Mouse (Mus musculus): ENCODE measurements around the gene Tiam1. TPM values are rescaled to one million over a fixed set of nuclear protein-coding genes. Genes with fewer than 3 reads are reported as not detected.

The Tiam1 gene
- polyA plus RNA-seq, 1 experiment from 2014 or later: 24.9 TPM

- 82% methylated on average over 9 of the region's 9 CpGs for WGBS (ENCODE audit: insufficient replicate concordance)
- H3K4me1 ChIP-seq (ENCODE audit: control insufficient read depth, insufficient read depth, low read length): peaks cover 11% of the 10 kb centered on the region
These were observed 50.6 kb downstream of the Tiam1 start for GRCm38 (mm10) chr16:90093015-90093414.

DNA sequence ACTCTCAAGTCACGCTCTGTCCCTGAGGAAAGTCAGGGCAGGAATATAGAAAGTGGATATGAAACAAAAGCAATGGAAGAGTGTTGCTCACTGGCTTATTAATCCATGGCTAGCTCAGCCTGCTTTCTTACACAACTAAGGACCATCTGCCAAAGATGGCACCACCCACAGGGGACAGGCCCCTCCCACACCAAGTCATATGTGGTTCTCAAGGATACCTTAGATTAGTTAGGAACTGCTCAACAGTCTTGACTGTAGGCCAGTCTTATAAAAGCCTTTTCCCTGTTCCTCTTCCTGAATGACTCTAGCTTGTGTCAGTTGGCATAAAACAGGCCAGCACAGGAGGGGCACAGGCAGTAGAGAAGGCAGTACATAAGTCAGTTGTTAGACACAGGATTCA lies 51.7 kb downstream of the Tiam1 start:
- Histone ChIP-seq H3K4me1 (ENCODE audit: control insufficient read depth, insufficient read depth, low read length) (peaks cover 11% of the 10 kb centered on the region), H3K27ac (ENCODE audit: low read depth, low read length) (no peak overlapping the region), H3K4me3 (ENCODE audit: low read depth, low read length) (no peak overlapping the region), H3K4me2 (no peak overlapping the region), H3K9ac (ENCODE audit: low read depth, low read length) (no peak overlapping the region), H3K36me3 (ENCODE audit: control insufficient read depth, insufficient read depth, low read length) (no peaks in the 10 kb centered on the region), H3K9me3 (replicated peaks; ENCODE audit: control insufficient read depth, low read length) (no peaks in the 10 kb centered on the region), H3K27me3 (ENCODE audit: control insufficient read depth, insufficient read depth, low read length) (no peaks in the 10 kb centered on the region)
- WGBS (ENCODE audit: insufficient replicate concordance): 73% methylated on average over 1 of the region's 1 CpGs
- no peak for ATAC-seq (replicated peaks; ENCODE audit: insufficient number of reproducible peaks, low FRiP score, low TSS enrichment)

More at GRCm38 (mm10) chr16:90093015-90093414, 50.6 kb downstream of the Tiam1 start:
- H3K4me2 ChIP-seq: no peak overlapping the region
- no peaks in the 10 kb centered on the region for H3K36me3 ChIP-seq (ENCODE audit: control insufficient read depth, insufficient read depth, low read length)
- no peaks in the 10 kb centered on the region for H3K27me3 ChIP-seq (ENCODE audit: control insufficient read depth, insufficient read depth, low read length)
- no peak overlapping the region for H3K4me3 ChIP-seq (ENCODE audit: low read depth, low read length)
- H3K27ac ChIP-seq (ENCODE audit: low read depth, low read length): no peak overlapping the region
- no peak for ATAC-seq (replicated peaks; ENCODE audit: insufficient number of reproducible peaks, low FRiP score, low TSS enrichment)
- no peaks in the 10 kb centered on the region for H3K9me3 ChIP-seq (replicated peaks; ENCODE audit: control insufficient read depth, low read length)
- no peak overlapping the region for H3K9ac ChIP-seq (ENCODE audit: low read depth, low read length)

GRCm38 (mm10) chr16:90091112-90091720 lies 52.4 kb downstream of the Tiam1 start:
- Histone ChIP-seq H3K27ac (ENCODE audit: low read depth, low read length) (no peak overlapping the region), H3K4me1 (ENCODE audit: control insufficient read depth, insufficient read depth, low read length) (peaks cover 11% of the 10 kb centered on the region), H3K36me3 (ENCODE audit: control insufficient read depth, insufficient read depth, low read length) (no peaks in the 10 kb centered on the region), H3K9ac (ENCODE audit: low read depth, low read length) (no peak overlapping the region), H3K4me3 (ENCODE audit: low read depth, low read length) (no peak overlapping the region), H3K9me3 (replicated peaks; ENCODE audit: control insufficient read depth, low read length) (no peaks in the 10 kb centered on the region), H3K4me2 (no peak overlapping the region), H3K27me3 (ENCODE audit: control insufficient read depth, insufficient read depth, low read length) (no peaks in the 10 kb centered on the region)
- ATAC-seq (replicated peaks; ENCODE audit: insufficient number of reproducible peaks, low FRiP score, low TSS enrichment): peak; percentile 43; the same call in 1 of the 2 replicates
- 19% methylated on average over 11 of the region's 11 CpGs for WGBS (ENCODE audit: insufficient replicate concordance)

DNA sequence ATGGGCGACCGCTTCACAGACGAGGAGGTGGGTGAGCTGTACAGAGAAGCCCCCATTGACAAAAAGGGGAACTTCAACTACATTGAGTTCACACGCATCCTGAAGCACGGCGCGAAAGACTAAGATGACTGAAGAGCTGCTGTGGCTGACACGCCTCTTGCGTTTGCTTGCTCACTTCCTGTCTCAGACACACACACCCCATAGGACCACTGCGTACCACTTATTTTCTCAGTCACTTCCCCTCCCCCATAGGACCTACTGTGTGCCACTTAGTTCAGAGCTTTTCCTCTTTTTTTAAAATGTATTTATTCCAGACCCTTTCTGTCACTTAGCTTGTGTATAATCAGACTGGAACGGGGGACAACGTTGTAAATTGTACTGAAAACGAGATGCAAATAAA lies 53.2 kb downstream of the Tiam1 start:
- WGBS (ENCODE audit: insufficient replicate concordance): 92% methylated on average over 13 of the region's 13 CpGs
- Histone ChIP-seq H3K9me3 (replicated peaks; ENCODE audit: control insufficient read depth, low read length) (no peaks in the 10 kb centered on the region), H3K4me3 (ENCODE audit: low read depth, low read length) (no peak overlapping the region), H3K27ac (ENCODE audit: low read depth, low read length) (no peak overlapping the region), H3K4me1 (ENCODE audit: control insufficient read depth, insufficient read depth, low read length) (peaks cover 7% of the 10 kb centered on the region), H3K27me3 (ENCODE audit: control insufficient read depth, insufficient read depth, low read length) (no peaks in the 10 kb centered on the region), H3K9ac (ENCODE audit: low read depth, low read length) (no peak overlapping the region), H3K36me3 (ENCODE audit: control insufficient read depth, insufficient read depth, low read length) (no peaks in the 10 kb centered on the region), H3K4me2 (no peak overlapping the region)
- ATAC-seq (replicated peaks; ENCODE audit: insufficient number of reproducible peaks, low FRiP score, low TSS enrichment): no peak

DNA sequence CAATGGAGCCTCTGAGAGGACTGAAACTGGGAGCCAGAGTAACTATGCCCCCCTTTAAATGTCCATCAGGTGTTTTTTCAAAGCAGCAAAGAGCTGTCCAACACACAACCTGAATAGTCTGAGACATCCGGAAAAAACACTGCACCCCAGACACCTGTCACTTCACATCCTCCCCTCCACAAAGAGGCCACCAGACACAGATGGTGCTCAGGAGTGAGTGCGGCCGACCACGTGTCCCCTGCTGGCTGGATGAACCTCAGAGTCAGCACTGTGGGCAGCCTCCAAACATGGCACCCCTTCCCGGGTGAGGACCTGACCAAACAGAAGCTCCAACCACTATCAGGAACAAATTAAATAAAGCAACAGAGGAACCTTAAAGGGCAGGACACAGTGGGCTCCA lies 56.3 kb downstream of the Tiam1 start:
- Histone ChIP-seq H3K9ac (ENCODE audit: low read depth, low read length) (no peak overlapping the region), H3K27ac (ENCODE audit: low read depth, low read length) (no peak overlapping the region), H3K4me3 (ENCODE audit: low read depth, low read length) (no peak overlapping the region), H3K9me3 (replicated peaks; ENCODE audit: control insufficient read depth, low read length) (no peaks in the 10 kb centered on the region), H3K36me3 (ENCODE audit: control insufficient read depth, insufficient read depth, low read length) (no peaks in the 10 kb centered on the region), H3K27me3 (ENCODE audit: control insufficient read depth, insufficient read depth, low read length) (no peaks in the 10 kb centered on the region), H3K4me2 (no peak overlapping the region), H3K4me1 (ENCODE audit: control insufficient read depth, insufficient read depth, low read length) (peaks cover 7% of the 10 kb centered on the region)
- no peak for ATAC-seq (replicated peaks; ENCODE audit: insufficient number of reproducible peaks, low FRiP score, low TSS enrichment)
- 79% methylated on average over 5 of the region's 5 CpGs for WGBS (ENCODE audit: insufficient replicate concordance)

DNA sequence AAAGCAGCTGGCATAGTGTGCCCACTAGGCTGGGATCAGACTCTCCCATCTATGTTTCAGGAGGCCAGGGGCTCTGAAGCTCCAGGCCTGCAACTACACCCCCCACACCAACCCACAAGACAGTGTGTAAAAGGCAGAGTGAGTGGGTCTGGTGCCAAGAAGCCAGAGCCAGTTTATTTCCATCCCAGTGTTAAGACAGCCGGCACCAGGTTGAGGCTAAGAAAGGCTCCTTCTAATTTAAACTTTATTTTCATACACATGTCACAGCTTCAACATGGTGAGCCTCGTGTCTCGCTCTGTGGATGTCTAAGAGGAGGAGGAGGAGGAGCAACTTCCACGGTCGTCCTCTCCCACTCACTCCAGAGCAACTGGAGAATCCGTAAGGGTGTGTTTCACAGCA lies 57.5 kb downstream of the Tiam1 start:
- no peak overlapping the region for H3K4me2 ChIP-seq
- 80% methylated on average over 6 of the region's 6 CpGs for WGBS (ENCODE audit: insufficient replicate concordance)
- no peak overlapping the region for H3K9ac ChIP-seq (ENCODE audit: low read depth, low read length)
- H3K4me1 ChIP-seq (ENCODE audit: control insufficient read depth, insufficient read depth, low read length): peaks cover 5% of the 10 kb centered on the region
- no peak overlapping the region for H3K4me3 ChIP-seq (ENCODE audit: low read depth, low read length)
- H3K9me3 ChIP-seq (replicated peaks; ENCODE audit: control insufficient read depth, low read length): no peaks in the 10 kb centered on the region
- H3K36me3 ChIP-seq (ENCODE audit: control insufficient read depth, insufficient read depth, low read length): no peaks in the 10 kb centered on the region
- no peaks in the 10 kb centered on the region for H3K27me3 ChIP-seq (ENCODE audit: control insufficient read depth, insufficient read depth, low read length)
- no peak overlapping the region for H3K27ac ChIP-seq (ENCODE audit: low read depth, low read length)
- no peak for ATAC-seq (replicated peaks; ENCODE audit: insufficient number of reproducible peaks, low FRiP score, low TSS enrichment)

DNA sequence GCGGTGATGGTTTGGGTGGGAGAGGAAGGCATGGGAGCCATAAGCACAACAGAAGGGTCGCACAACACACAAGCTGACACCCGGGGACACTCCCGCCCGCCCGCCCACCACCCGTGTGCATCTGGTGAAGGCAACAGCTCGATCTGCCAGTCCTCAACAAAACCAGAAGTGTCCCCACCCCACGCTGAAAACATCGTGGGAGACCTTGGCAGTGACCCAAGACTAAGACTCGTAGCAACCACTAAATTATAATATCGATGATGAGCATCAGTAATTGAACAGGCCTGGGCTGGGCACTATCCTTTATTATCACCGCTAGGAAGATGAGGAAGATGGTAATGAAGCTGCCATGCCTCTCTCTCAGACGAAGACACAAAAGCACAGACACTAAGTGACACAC lies 58.0 kb downstream of the Tiam1 start:
- H3K4me1 ChIP-seq (ENCODE audit: control insufficient read depth, insufficient read depth, low read length): 0 out of 2 replicates have a peak, but pooled peaks cover 2% of the 10 kb centered on the region
- no peak; the same call in 1 of the 2 replicates for ATAC-seq (replicated peaks; ENCODE audit: insufficient number of reproducible peaks, low FRiP score, low TSS enrichment)
- H3K4me3 ChIP-seq (ENCODE audit: low read depth, low read length): no peak overlapping the region
- no peaks in the 10 kb centered on the region for H3K36me3 ChIP-seq (ENCODE audit: control insufficient read depth, insufficient read depth, low read length)
- H3K4me2 ChIP-seq: no peak overlapping the region
- 82% methylated on average over 14 of the region's 14 CpGs for WGBS (ENCODE audit: insufficient replicate concordance)
- no peaks in the 10 kb centered on the region for H3K27me3 ChIP-seq (ENCODE audit: control insufficient read depth, insufficient read depth, low read length)
- no peaks in the 10 kb centered on the region for H3K9me3 ChIP-seq (replicated peaks; ENCODE audit: control insufficient read depth, low read length)
- no peak overlapping the region for H3K9ac ChIP-seq (ENCODE audit: low read depth, low read length)
- H3K27ac ChIP-seq (ENCODE audit: low read depth, low read length): no peak overlapping the region

DNA sequence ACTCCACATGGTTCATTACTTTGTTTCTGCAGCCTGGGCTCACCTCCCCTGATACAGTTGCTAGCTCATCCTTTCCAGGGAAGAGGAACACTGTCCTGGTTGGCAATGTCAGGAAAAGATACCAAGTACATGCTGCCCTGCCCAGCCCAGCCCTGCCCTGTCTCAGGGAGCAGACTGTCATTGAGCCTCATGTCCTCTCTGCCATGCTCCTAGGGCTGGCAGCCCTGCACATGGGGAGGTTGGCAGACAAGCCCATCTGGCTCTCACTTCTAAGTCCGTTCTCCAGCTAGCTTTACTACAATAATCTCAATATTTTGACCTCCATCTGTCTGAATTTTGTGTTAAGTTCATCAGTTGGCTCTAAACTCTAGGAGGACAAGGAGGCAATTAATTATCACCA lies 62.4 kb downstream of the Tiam1 start:
- H3K27ac ChIP-seq (ENCODE audit: low read depth, low read length): no peak overlapping the region
- no peak for ATAC-seq (replicated peaks; ENCODE audit: insufficient number of reproducible peaks, low FRiP score, low TSS enrichment)
- 0 out of 2 replicates have a peak, but pooled peaks cover 2% of the 10 kb centered on the region for H3K4me1 ChIP-seq (ENCODE audit: control insufficient read depth, insufficient read depth, low read length)
- no peak overlapping the region for H3K9ac ChIP-seq (ENCODE audit: low read depth, low read length)
- no peak overlapping the region for H3K4me3 ChIP-seq (ENCODE audit: low read depth, low read length)
- no peaks in the 10 kb centered on the region for H3K36me3 ChIP-seq (ENCODE audit: control insufficient read depth, insufficient read depth, low read length)
- H3K27me3 ChIP-seq (ENCODE audit: control insufficient read depth, insufficient read depth, low read length): no peaks in the 10 kb centered on the region
- WGBS (ENCODE audit: insufficient replicate concordance): 88% methylated on average over 1 of the region's 1 CpGs
- H3K4me2 ChIP-seq: no peak overlapping the region
- no peaks in the 10 kb centered on the region for H3K9me3 ChIP-seq (replicated peaks; ENCODE audit: control insufficient read depth, low read length)

DNA sequence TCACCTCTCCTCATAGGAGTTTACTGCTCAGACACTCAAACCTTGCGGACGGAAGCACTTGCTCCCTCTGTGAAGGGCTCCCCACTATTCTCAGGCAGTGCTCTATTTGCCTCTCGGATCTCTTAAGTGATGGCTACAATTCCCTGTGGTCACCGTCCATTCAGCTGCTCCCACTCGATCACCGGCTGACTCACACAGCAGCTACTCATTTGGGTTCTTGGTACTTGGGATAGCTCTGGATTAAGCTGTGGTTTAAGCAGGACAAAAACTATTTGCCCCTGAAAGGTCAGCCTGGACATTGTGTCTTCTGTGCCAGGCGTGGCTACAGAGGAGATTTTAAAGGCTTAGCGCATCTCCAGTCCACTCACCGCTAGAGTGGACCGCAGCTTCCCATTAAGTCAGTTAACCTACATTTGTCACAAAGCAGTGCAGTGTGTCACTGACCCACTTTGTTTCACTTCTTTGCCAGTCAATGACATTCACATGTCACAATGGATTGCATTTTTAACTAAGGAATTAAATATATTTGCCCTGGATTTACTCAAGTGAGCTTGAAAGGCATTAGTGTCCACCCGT lies 64.7 kb downstream of the Tiam1 start:
- H3K9ac ChIP-seq (ENCODE audit: low read depth, low read length): no peak overlapping the region
- H3K36me3 ChIP-seq (ENCODE audit: control insufficient read depth, insufficient read depth, low read length): no peaks in the 10 kb centered on the region
- no peak overlapping the region for H3K4me2 ChIP-seq
- 0 out of 2 replicates have a peak, but pooled peaks cover 2% of the 10 kb centered on the region for H3K4me1 ChIP-seq (ENCODE audit: control insufficient read depth, insufficient read depth, low read length)
- no peaks in the 10 kb centered on the region for H3K9me3 ChIP-seq (replicated peaks; ENCODE audit: control insufficient read depth, low read length)
- no peak for ATAC-seq (replicated peaks; ENCODE audit: insufficient number of reproducible peaks, low FRiP score, low TSS enrichment)
- H3K27ac ChIP-seq (ENCODE audit: low read depth, low read length): no peak overlapping the region
- no peaks in the 10 kb centered on the region for H3K27me3 ChIP-seq (ENCODE audit: control insufficient read depth, insufficient read depth, low read length)
- no peak overlapping the region for H3K4me3 ChIP-seq (ENCODE audit: low read depth, low read length)
- WGBS (ENCODE audit: insufficient replicate concordance): 76% methylated on average over 11 of the region's 11 CpGs
